Mouse (Mus musculus) liver, embryonic 12.5 days (tissue): ENCODE data around the gene Dctn2. TPM values are rescaled to one million over a fixed set of nuclear protein-coding genes. Genes with fewer than 3 reads are reported as not detected.
A peak's percentile ranks its signal among the peaks of the same experiment; 100 is the strongest.

Source experiments
- ATAC-seq: fragments of 200-750 bp; cut with Nextera tagmentation; 2 replicates; pipeline ENCODE4 v1.8.0; 2017; ENCODE audit warnings: moderate number of reproducible peaks, mild to moderate bottlenecking, moderate library complexity
- H3K27ac ChIP-seq: fragments of 300-500 bp; sonication (generic); 2 replicates; pipeline ENCODE4 v1.5.1; 2016; ENCODE audit warnings: mild to moderate bottlenecking
- H3K27me3 ChIP-seq: fragments of 300-500 bp; sonication (generic); replicated peaks from 2 replicates; pipeline ENCODE4 v1.6.1; 2016; ENCODE audit warnings: mild to moderate bottlenecking, moderate library complexity
- H3K36me3 ChIP-seq: fragments of 300-500 bp; sonication (generic); 2 replicates; pipeline ENCODE4 v1.6.1; 2016; ENCODE audit warnings: mild to moderate bottlenecking, moderate library complexity
- H3K4me1 ChIP-seq: fragments of 300-500 bp; sonication (generic); 2 replicates; pipeline ENCODE4 v1.6.1; 2016
- H3K4me2 ChIP-seq: fragments of 300-500 bp; sonication (generic); 2 replicates; pipeline ENCODE4 v1.6.1; 2016; ENCODE audit warnings: mild to moderate bottlenecking, moderate library complexity
- H3K4me3 ChIP-seq: fragments of 300-500 bp; sonication (generic); 2 replicates; pipeline ENCODE4 v1.5.1; 2016; ENCODE audit warnings: mild to moderate bottlenecking, moderate library complexity
- H3K9ac ChIP-seq: fragments of 300-500 bp; sonication (generic); 2 replicates; pipeline ENCODE4 v1.6.1; 2016; ENCODE audit warnings: mild to moderate bottlenecking, moderate library complexity
- H3K9me3 ChIP-seq: fragments of 300-500 bp; sonication (generic); replicated peaks from 2 replicates; pipeline ENCODE4 v1.6.1; 2016; ENCODE audit warnings: mild to moderate bottlenecking, moderate library complexity
- WGBS: fragments of 180-500 bp; shearing (Covaris S2); methylation state at CpG from one replicate; pipeline ENCODE4 v1.1.7; 2016; ENCODE audit not compliant: insufficient replicate concordance; 5-methylcytosine and 5-hydroxymethylcytosine counted together
- polyA plus RNA-seq: library from polyadenylated mRNA; unstranded; fragments of >200 nt; fragmentation: Nextera tagmentation; extraction: Ambion mirVana; gene quantifications from 2 replicates; pipeline ENCODE4 v1.2.1, GENCODE M21; 2016

Dctn2 gene
- polyA plus RNA-seq, 1 experiment from 2014 or later = 96.1 TPM

GRCm38 (mm10) chr10:127284724-127285500, 18.7 kb downstream of the Dctn2 start:
- Histone ChIP-seq H3K27ac (peak overlapping the region; percentile 21; the same call in 1 of the 2 replicates), H3K9ac (0 out of 2 replicates have a peak overlapping the region, but pooled peaks have one; percentile 9), H3K4me1 (peaks cover 42% of the 10 kb centered on the region), H3K27me3 (no peaks in the 10 kb centered on the region), H3K9me3 (no peaks in the 10 kb centered on the region), H3K36me3 (peaks cover 77% of the 10 kb centered on the region), H3K4me3 (no peak overlapping the region), H3K4me2 (no peak overlapping the region)
- no peak for ATAC-seq
- 80% methylated on average over 11 of the region's 11 CpGs for WGBS

- H3K9ac ChIP-seq = no peak overlapping the region
- peaks cover 43% of the 10 kb centered on the region for H3K4me1 ChIP-seq
- no peak overlapping the region for H3K27ac ChIP-seq
- H3K36me3 ChIP-seq = peaks cover 70% of the 10 kb centered on the region
- H3K4me2 ChIP-seq = no peak overlapping the region
- H3K27me3 ChIP-seq = no peaks in the 10 kb centered on the region
- H3K9me3 ChIP-seq = no peaks in the 10 kb centered on the region
- no peak for ATAC-seq
- no peak overlapping the region for H3K4me3 ChIP-seq
- WGBS = 85% methylated on average over 13 of the region's 13 CpGs
These were observed 19.5 kb downstream of the Dctn2 start for GRCm38 (mm10) chr10:127285644-127286043.

- WGBS = 80% methylated on average over 7 of the region's 7 CpGs
- H3K4me1 ChIP-seq = peaks cover 43% of the 10 kb centered on the region
- 0 out of 2 replicates have a peak overlapping the region, but pooled peaks have one; percentile 5 for H3K9ac ChIP-seq
- ATAC-seq = no peak
- peaks cover 65% of the 10 kb centered on the region for H3K36me3 ChIP-seq
- 0 out of 2 replicates have a peak overlapping the region, but pooled peaks have one; percentile 36 for H3K27ac ChIP-seq
- no peaks in the 10 kb centered on the region for H3K27me3 ChIP-seq
- H3K4me2 ChIP-seq = peak overlapping the region; percentile 95
- no peaks in the 10 kb centered on the region for H3K9me3 ChIP-seq
- no peak overlapping the region for H3K4me3 ChIP-seq
These were observed 20.0 kb downstream of the Dctn2 start for GRCm38 (mm10) chr10:127286194-127286593.

- Histone ChIP-seq H3K4me2 (peak overlapping the region; percentile 95), H3K27me3 (no peaks in the 10 kb centered on the region), H3K36me3 (peaks cover 59% of the 10 kb centered on the region), H3K27ac (0 out of 2 replicates have a peak overlapping the region, but pooled peaks have one; percentile 36), H3K4me3 (peak overlapping the region; percentile 80), H3K9me3 (no peaks in the 10 kb centered on the region), H3K4me1 (peaks cover 47% of the 10 kb centered on the region), H3K9ac (0 out of 2 replicates have a peak overlapping the region, but pooled peaks have one; percentile 5)
- WGBS = 61% methylated on average over 7 of the region's 7 CpGs
- ATAC-seq = no peak
These were observed 20.6 kb downstream of the Dctn2 start for GRCm38 (mm10) chr10:127286730-127287129.

- Histone ChIP-seq H3K4me2 (peak overlapping the region; percentile 95), H3K4me1 (peaks cover 54% of the 10 kb centered on the region), H3K27me3 (no peaks in the 10 kb centered on the region), H3K27ac (peak overlapping the region; percentile 98), H3K9ac (peak overlapping the region; percentile 87), H3K4me3 (peak overlapping the region; percentile 80), H3K9me3 (no peaks in the 10 kb centered on the region), H3K36me3 (peaks cover 57% of the 10 kb centered on the region)
- ATAC-seq = no peak
- WGBS = 72% methylated on average over 15 of the region's 15 CpGs
These were observed 21.2 kb downstream of the Dctn2 start for GRCm38 (mm10) chr10:127287271-127287935.

- Histone ChIP-seq H3K36me3 (peaks cover 57% of the 10 kb centered on the region), H3K4me2 (peak overlapping the region; percentile 95), H3K4me1 (peaks cover 59% of the 10 kb centered on the region), H3K27me3 (no peaks in the 10 kb centered on the region), H3K9ac (peak overlapping the region; percentile 87), H3K4me3 (peak overlapping the region; percentile 80), H3K9me3 (no peaks in the 10 kb centered on the region), H3K27ac (peak overlapping the region; percentile 98)
- 5% methylated on average over 3 of the region's 3 CpGs for WGBS
- no peak for ATAC-seq
These were observed 21.7 kb downstream of the Dctn2 start for GRCm38 (mm10) chr10:127287936-127288293.

- peak; percentile 0; the same call in 1 of the 2 replicates for ATAC-seq
- Histone ChIP-seq H3K9ac (peak overlapping the region; percentile 87), H3K27me3 (no peaks in the 10 kb centered on the region), H3K36me3 (peaks cover 57% of the 10 kb centered on the region), H3K4me1 (peaks cover 64% of the 10 kb centered on the region), H3K27ac (peak overlapping the region; percentile 98), H3K4me2 (peak overlapping the region; percentile 95), H3K4me3 (peak overlapping the region; percentile 80), H3K9me3 (no peaks in the 10 kb centered on the region)
- WGBS = 2% methylated on average over 16 of the region's 28 CpGs
These were observed 22.2 kb downstream of the Dctn2 start for GRCm38 (mm10) chr10:127288328-127288799.

- peak within 1 kb of the TSS; percentile 80 for H3K4me3 ChIP-seq
- H3K9ac ChIP-seq = peak within 1 kb of the TSS; percentile 87
- peaks cover 70% of the 10 kb centered on the region for H3K4me1 ChIP-seq
- no peaks in the 10 kb centered on the region for H3K9me3 ChIP-seq
- peak; percentile 55 for ATAC-seq
- WGBS = under 1% methylated on average over 41 of the region's 65 CpGs
- H3K4me2 ChIP-seq = peak within 1 kb of the TSS; percentile 95
- H3K36me3 ChIP-seq = peaks cover 57% of the 10 kb centered on the region
- no peaks in the 10 kb centered on the region for H3K27me3 ChIP-seq
- H3K27ac ChIP-seq = peak within 1 kb of the TSS; percentile 98
These were observed 22.8 kb downstream of the Dctn2 start, which contains the start of gene Mbd6 for GRCm38 (mm10) chr10:127288800-127289572. TSS of gene Mbd6 (minus strand) at chr10:127289018.

GRCm38 (mm10) chr10:127289573-127290191, 23.5 kb downstream of the Dctn2 start:
- H3K27me3 ChIP-seq = no peaks in the 10 kb centered on the region
- peak overlapping the region; percentile 98 for H3K27ac ChIP-seq
- peak overlapping the region; percentile 95 for H3K4me2 ChIP-seq
- peak; percentile 36 for ATAC-seq
- H3K4me1 ChIP-seq = peaks cover 76% of the 10 kb centered on the region
- H3K9me3 ChIP-seq = no peaks in the 10 kb centered on the region
- under 1% methylated on average over 15 of the region's 15 CpGs for WGBS
- peak overlapping the region; percentile 87 for H3K9ac ChIP-seq
- H3K36me3 ChIP-seq = peaks cover 57% of the 10 kb centered on the region
- peak overlapping the region; percentile 80 for H3K4me3 ChIP-seq

GRCm38 (mm10) chr10:127290307-127290929, 24.2 kb downstream of the Dctn2 start:
- H3K4me3 ChIP-seq = peak overlapping the region; percentile 80
- peak; percentile 82 for ATAC-seq
- WGBS = under 1% methylated on average over 43 of the region's 47 CpGs
- peak overlapping the region; percentile 95 for H3K4me2 ChIP-seq
- H3K4me1 ChIP-seq = peaks cover 71% of the 10 kb centered on the region
- H3K9me3 ChIP-seq = no peaks in the 10 kb centered on the region
- H3K36me3 ChIP-seq = peaks cover 57% of the 10 kb centered on the region
- H3K27me3 ChIP-seq = no peaks in the 10 kb centered on the region
- peak overlapping the region; percentile 98 for H3K27ac ChIP-seq
- peak overlapping the region; percentile 87 for H3K9ac ChIP-seq
